Mouse (Mus musculus): Measurements from ENCODE around the gene Fam189a2. TPM values are rescaled to one million over a fixed set of nuclear protein-coding genes. Genes with fewer than 3 reads are reported as not detected.

Fam189a2 gene
- total RNA-seq (2015; ENCODE audit: low replicate concordance): not detected in 2 replicates
- not detected in 2 replicates for total RNA-seq (2017; ENCODE audit: low replicate concordance)

GRCm38 (mm10) chr19:24030871-24031556 lies at the start of gene Fam189a2:
Gene Fam189a2 (minus strand): TSS chr19:24031019.
- ATAC-seq (replicated peaks; ENCODE audit: low FRiP score, poor library complexity, severe bottlenecking): no peak

- ATAC-seq (replicated peaks; ENCODE audit: low FRiP score, poor library complexity, severe bottlenecking): no peak
Measured at GRCm38 (mm10) chr19:24077658-24078057, 46.8 kb upstream of the Fam189a2 start.

- no peak for ATAC-seq (replicated peaks; ENCODE audit: low FRiP score, poor library complexity, severe bottlenecking)
Measured at GRCm38 (mm10) chr19:24076536-24076935, 45.7 kb upstream of the Fam189a2 start.

DNA sequence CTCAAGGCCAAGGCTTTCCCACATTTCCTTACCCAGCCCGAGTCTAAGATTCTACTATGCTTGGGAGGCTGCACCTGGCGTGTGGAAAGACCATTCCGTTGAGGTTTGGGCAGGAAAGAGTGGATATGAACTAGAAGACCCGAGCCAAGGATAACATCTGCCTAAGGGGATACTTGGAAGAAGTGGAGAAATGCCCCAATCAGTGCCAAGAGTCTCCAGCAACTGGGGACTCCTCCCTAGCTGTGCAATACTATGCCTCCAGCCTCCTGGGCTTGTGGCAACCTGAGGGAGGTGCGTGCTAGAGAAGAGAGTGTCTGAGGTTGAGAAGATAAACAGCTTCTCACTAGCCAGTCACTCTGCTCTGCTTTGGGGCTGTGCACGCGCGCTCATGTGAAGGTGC lies 45.1 kb upstream of the Fam189a2 start:
- ATAC-seq (replicated peaks; ENCODE audit: low FRiP score, poor library complexity, severe bottlenecking): no peak

DNA sequence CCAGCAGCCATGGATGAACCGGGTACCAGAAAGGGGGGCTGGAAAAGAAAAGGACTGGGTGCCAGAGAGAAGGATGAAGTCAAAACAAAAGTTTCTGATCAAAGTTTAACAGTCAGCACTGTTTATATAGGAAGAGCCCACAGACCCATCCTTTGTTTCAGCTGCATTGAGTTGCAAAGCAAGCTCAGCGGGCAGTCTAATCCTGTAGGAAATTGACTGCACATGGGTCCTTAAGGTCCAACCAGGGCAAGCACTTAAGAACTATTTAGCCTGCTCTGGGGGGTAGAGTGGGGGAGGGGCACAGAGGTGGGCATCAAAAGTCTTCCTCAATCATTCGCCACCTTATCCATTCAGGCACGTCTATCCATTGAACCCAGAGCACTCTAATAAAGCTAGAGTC lies 42.3 kb upstream of the Fam189a2 start:
- no peak for ATAC-seq (replicated peaks; ENCODE audit: low FRiP score, poor library complexity, severe bottlenecking)

DNA sequence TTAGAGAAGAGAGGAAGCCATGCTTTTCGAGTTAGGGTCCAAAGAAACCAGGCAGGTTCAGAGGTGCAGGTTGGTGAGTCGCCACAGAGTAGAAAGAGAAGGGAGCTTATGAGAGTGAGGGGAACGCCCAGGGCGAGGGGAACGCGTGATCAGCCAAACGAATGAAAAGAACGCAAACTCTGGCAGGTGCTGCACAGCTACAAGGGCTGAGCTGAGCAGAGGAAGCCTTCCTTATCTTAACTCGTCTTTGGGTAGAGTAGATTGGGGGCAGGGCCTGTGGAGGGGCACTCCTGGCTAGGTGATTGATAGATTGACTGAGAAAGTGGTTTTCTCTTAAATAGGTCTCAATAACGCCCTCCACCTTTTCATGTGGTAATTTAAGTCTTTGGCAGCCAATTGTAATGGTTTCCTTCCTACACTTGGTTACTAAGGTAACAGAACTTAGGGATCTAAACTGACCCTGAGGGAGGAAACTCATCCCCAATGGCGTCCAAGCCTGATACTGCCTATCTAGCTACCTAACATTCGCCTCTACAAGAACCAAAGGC lies 33.6 kb upstream of the Fam189a2 start:
- ATAC-seq (replicated peaks; ENCODE audit: low FRiP score, poor library complexity, severe bottlenecking): no peak

GRCm38 (mm10) chr19:24063585-24063984 lies 32.8 kb upstream of the Fam189a2 start:
- ATAC-seq (replicated peaks; ENCODE audit: low FRiP score, poor library complexity, severe bottlenecking): no peak

DNA sequence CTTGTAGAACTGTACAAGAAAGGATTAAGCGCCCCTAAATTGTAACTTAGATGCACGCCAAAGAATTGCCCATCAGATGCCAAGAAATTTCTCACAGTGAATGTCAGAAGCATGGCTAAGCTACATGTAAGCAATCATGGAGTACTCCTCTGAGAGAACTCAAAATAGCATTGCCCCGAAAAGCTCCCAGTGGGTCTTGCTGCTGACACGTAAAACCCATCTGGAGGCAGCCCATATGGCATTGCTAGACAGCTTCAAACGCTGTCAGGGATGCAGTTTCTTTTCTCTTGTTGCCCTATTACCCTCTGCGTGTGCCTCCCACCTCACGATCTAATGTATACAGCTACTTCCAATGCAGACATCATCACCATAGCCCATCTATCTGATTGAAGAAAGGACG lies 28.0 kb upstream of the Fam189a2 start:
- ATAC-seq (replicated peaks; ENCODE audit: low FRiP score, poor library complexity, severe bottlenecking): no peak

GRCm38 (mm10) chr19:24058021-24058420 lies 27.2 kb upstream of the Fam189a2 start:
- ATAC-seq (replicated peaks; ENCODE audit: low FRiP score, poor library complexity, severe bottlenecking): no peak

- no peak for ATAC-seq (replicated peaks; ENCODE audit: low FRiP score, poor library complexity, severe bottlenecking)
Measured at GRCm38 (mm10) chr19:24056880-24057279, 26.1 kb upstream of the Fam189a2 start.

DNA sequence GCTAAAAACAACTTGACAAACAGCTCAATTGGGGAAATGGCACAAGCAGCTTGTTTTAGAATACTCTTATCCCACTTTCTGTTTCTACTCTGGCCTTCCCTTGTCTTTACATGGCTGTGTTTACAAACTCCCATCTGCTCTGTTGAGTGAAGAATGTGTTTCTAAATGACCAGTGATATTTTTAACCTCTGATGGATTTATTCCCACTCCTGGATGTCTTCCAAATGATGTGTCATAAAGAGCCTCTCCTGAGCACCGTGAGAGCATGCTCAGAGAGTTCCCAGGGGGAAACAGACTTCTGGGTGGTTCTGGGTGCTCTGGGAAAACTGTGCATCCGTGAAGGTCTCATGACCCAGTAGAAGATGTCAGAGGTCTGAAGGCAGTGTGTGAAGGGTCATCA lies 24.1 kb upstream of the Fam189a2 start:
- ATAC-seq (replicated peaks; ENCODE audit: low FRiP score, poor library complexity, severe bottlenecking): no peak

GRCm38 (mm10) chr19:24054265-24054664 lies 23.4 kb upstream of the Fam189a2 start:
- ATAC-seq (replicated peaks; ENCODE audit: low FRiP score, poor library complexity, severe bottlenecking): no peak

GRCm38 (mm10) chr19:24050514-24050913 lies 19.7 kb upstream of the Fam189a2 start:
- ATAC-seq (replicated peaks; ENCODE audit: low FRiP score, poor library complexity, severe bottlenecking): no peak

DNA sequence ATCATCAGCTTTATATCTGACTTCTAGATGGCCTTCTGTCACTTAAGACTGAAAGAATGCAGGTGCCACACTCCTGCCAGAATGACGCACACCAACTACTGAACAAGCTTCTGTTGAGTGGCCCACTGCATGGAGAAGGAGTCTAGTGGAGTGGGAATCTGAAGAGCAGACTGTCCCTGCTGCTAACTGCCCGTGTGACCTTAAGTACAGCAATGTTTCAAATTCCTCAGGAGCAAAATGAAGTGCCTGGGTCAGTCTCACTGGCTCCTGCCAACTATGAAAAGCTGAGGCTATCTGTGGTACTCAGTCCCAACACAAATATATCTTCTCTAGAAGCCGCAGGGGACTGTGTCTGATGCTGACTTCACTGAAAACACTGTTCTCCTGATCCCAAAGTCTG lies 18.5 kb upstream of the Fam189a2 start:
- ATAC-seq (replicated peaks; ENCODE audit: low FRiP score, poor library complexity, severe bottlenecking): no peak

GRCm38 (mm10) chr19:24046395-24046993 lies 15.7 kb upstream of the Fam189a2 start:
- no peak for ATAC-seq (replicated peaks; ENCODE audit: low FRiP score, poor library complexity, severe bottlenecking)

- no peak for ATAC-seq (replicated peaks; ENCODE audit: low FRiP score, poor library complexity, severe bottlenecking)
Measured at GRCm38 (mm10) chr19:24042387-24042786, 11.6 kb upstream of the Fam189a2 start.

DNA sequence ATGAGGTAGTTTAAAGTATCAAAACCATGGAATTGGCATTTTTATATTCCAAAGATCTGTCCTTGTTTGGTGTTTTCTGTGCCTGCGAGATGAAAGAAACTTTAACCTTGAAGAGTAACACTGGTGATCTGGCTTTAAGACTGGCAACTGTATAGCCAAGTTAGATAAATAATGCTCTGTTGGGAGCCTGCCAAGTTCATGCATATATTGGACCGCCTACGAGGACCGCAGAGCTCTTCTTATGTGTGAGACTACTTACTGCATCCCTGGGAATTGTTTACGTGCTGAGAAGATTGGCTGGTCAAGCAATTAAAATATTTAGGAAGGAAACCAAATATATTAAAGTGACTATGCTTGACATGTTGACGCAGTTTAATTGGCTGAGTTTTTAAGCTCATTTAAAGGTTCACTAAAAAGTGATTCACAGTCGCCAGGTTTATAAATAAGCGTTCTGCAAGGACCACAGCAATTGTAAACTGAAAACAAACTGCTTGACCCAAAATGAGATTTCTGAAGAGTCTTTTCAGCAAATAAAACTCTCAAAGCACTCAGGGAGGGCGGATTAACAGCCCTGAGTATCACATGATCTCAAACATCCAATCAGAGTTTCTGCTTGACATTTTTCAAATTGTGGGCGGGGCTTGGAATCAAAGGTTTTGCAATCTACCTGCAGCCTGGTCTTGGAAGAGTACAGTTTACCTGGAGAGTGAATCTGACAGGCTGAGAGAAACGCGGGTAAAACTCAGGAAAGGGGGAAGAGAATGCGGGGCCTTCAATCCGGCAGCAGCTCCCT lies 8.4 kb upstream of the Fam189a2 start:
- no peak for ATAC-seq (replicated peaks; ENCODE audit: low FRiP score, poor library complexity, severe bottlenecking)

DNA sequence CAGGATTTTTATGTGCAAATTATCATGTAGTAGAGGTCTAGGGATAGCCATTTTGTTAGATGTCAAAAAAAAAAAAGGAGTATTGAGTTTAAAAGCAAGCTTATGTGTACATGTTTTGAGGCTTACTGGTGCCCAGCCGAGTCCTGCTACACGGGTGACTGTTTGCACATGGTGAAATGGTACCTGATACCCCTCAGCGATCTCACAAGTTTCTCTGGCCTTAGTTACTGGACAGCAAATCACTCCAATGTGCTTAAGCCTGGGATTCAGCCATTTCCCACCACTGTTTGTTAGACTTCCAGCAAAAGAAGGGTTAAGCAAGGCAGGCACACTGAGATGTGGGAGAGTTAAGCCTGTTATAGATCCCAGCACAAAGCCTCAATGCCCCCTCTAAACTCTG lies 3.5 kb upstream of the Fam189a2 start:
- ATAC-seq (replicated peaks; ENCODE audit: low FRiP score, poor library complexity, severe bottlenecking): no peak

GRCm38 (mm10) chr19:24032654-24033236 lies 1.9 kb upstream of the Fam189a2 start:
- no peak for ATAC-seq (replicated peaks; ENCODE audit: low FRiP score, poor library complexity, severe bottlenecking)

- ATAC-seq (replicated peaks; ENCODE audit: low FRiP score, poor library complexity, severe bottlenecking): no peak
Measured at GRCm38 (mm10) chr19:24030511-24030870, 328 bp downstream of the Fam189a2 start.
